ENCODE assay signal across 10 mouse cellular contexts in the genomic region with DNA sequence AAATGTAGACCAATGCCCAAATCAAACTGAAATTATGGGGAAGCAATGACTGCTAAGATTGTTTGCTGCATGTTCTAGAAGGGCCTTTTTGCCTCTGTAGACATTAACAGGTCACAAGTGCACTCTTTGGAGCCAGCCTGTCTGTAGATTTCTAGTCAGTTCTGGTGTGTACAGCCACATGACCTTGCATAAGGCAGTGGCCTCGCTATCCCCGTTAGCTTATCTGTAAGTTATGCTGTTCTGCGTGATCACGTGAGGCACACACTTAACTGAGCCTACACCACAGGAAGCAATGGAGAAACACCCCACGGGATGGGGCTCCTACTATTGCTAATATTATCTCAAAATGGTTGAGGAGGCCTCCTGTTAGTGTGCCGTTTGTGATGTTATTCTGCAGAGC.
DNase-seq lines count a peak whose midpoint lies in the region; ATAC-seq lines count a peak whose summit lies in the region.
"Had no signal": no experiment of that assay in that cellular context is flagged by ENCODE, and none has a peak within 500 bp of the region (broad histone marks: within the 10 kb centered on the region; RNA-seq: fewer than 3 reads in every experiment).

No protein-coding gene starts in this region.

- no peaks in the 10 kb centered on the region for H3K36me3 ChIP-seq in intestine, embryonic 15.5 days

- H3K4me2 ChIP-seq in intestine, embryonic 15.5 days (replicated peaks) = no peak overlapping the region
- H3K4me2 ChIP-seq: limb, embryonic 12.5 days had no signal

- peak; percentile 96 for ATAC-seq in erythroid progenitor cell, adult 5-6 weeks (replicated peaks; ENCODE audit: low FRiP score, poor library complexity, severe bottlenecking)
- peak; percentile 94 for ATAC-seq in intestine, embryonic 15.5 days

- H3K4me3 ChIP-seq in intestine, embryonic 15.5 days (replicated peaks) = no peak overlapping the region
- H3K4me3 ChIP-seq: limb, embryonic 12.5 days had no signal

- intact Hi-C loops in left cerebral cortex, postnatal 25 days (cut with DNase I) = no loop called here

- no peak overlapping the region for H3K9ac ChIP-seq in intestine, embryonic 15.5 days
- H3K9ac ChIP-seq: limb, embryonic 12.5 days had no signal

- no peak overlapping the region for H3K27ac ChIP-seq in intestine, embryonic 15.5 days
- H3K27ac ChIP-seq: limb, embryonic 12.5 days had no signal

- peak; percentile 44 for DNase-seq in adrenal gland, adult 2 months
- no peak for DNase-seq in adrenal gland, postnatal 25 days
- DNase-seq in lung, postnatal 4 days = peak; percentile 31 to 51
- no peak for DNase-seq in cerebellum, adult 8-10 months
- no peak for DNase-seq in left cerebral cortex, postnatal 25 days (ENCODE audit: low spot score in 2 of 2)
- DNase-seq in left cerebral cortex, adult 18-20 months (ENCODE audit: low spot score in 2 of 2) = no peak
- DNase-seq: gastrocnemius, postnatal 14 days had no signal

- 0 out of 2 replicates have a peak, but pooled peaks cover 6% of the 10 kb centered on the region for H3K27me3 ChIP-seq in intestine, embryonic 15.5 days (replicated peaks)

- 65% methylated on average over 6 of the region's 6 CpGs for WGBS in intestine, embryonic 15.5 days

- H3K9me3 ChIP-seq in intestine, embryonic 15.5 days = no peaks in the 10 kb centered on the region
- H3K9me3 ChIP-seq: limb, embryonic 12.5 days had no signal

- H3K4me1 ChIP-seq in intestine, embryonic 15.5 days (replicated peaks) = no peaks in the 10 kb centered on the region
- H3K4me1 ChIP-seq: limb, embryonic 12.5 days had no signal

Comparison
In these comparisons a context has a peak if more than half of its experiments do, and no peak if none do; other contexts are left out.
1. DNase-seq: peak in adrenal gland, adult 2 months (single experiment) and lung, postnatal 4 days (2 of 2); none in adrenal gland, postnatal 25 days (single experiment), cerebellum, adult 8-10 months (single experiment), left cerebral cortex, postnatal 25 days (0 of 2) and left cerebral cortex, adult 18-20 months (0 of 2).